Mouse (Mus musculus) stomach, embryonic 15.5 days (tissue): Measurements from ENCODE around the gene Vldlr. TPM values are rescaled to one million over a fixed set of nuclear protein-coding genes. Genes with fewer than 3 reads are reported as not detected.

Source experiments
- ATAC-seq: fragments of 200-750 bp; cut with Nextera tagmentation; 2 replicates; pipeline ENCODE4 v1.8.0; 2017; ENCODE audit warnings: low read depth, moderate number of reproducible peaks, moderate TSS enrichment; ENCODE audit not compliant: insufficient read depth, low FRiP score
- H3K27ac ChIP-seq: fragments of 300-500 bp; sonication (generic); 2 replicates; pipeline ENCODE4 v1.5.1; 2015; ENCODE audit warnings: mild to moderate bottlenecking, inconsistent platforms
- H3K27me3 ChIP-seq: fragments of 300-500 bp; sonication (generic); replicated peaks from 2 replicates; pipeline ENCODE4 v1.6.1; 2015; ENCODE audit warnings: inconsistent platforms
- H3K36me3 ChIP-seq: fragments of 300-500 bp; sonication (generic); 2 replicates; pipeline ENCODE4 v1.6.1; 2015; ENCODE audit warnings: inconsistent platforms
- H3K4me1 ChIP-seq: fragments of 300-500 bp; sonication (generic); 2 replicates; pipeline ENCODE4 v1.6.1; 2015; ENCODE audit warnings: inconsistent platforms
- H3K4me2 ChIP-seq: fragments of 300-500 bp; sonication (generic); 2 replicates; pipeline ENCODE4 v1.6.1; 2015; ENCODE audit warnings: mild to moderate bottlenecking, inconsistent platforms
- H3K4me3 ChIP-seq: fragments of 300-500 bp; sonication (generic); replicated peaks from 2 replicates; pipeline ENCODE4 v1.5.1; 2015; ENCODE audit warnings: inconsistent platforms
- H3K9ac ChIP-seq: fragments of 300-500 bp; sonication (generic); 2 replicates; pipeline ENCODE4 v1.6.1; 2015; ENCODE audit warnings: inconsistent platforms
- H3K9me3 ChIP-seq: fragments of 300-500 bp; sonication (generic); 2 replicates; pipeline ENCODE4 v1.6.1; 2016; ENCODE audit warnings: inconsistent platforms
- WGBS: fragments of 180-500 bp; shearing (Covaris S2); methylation state at CpG from one replicate; pipeline ENCODE4 v1.1.7; 2015; 5-methylcytosine and 5-hydroxymethylcytosine counted together
- polyA plus RNA-seq: library from polyadenylated mRNA; unstranded; fragments of >200 nt; fragmentation: Nextera tagmentation; extraction: Ambion mirVana; gene quantifications from 2 replicates; pipeline ENCODE4 v1.2.1, GENCODE M21; 2015

The Vldlr gene
- polyA plus RNA-seq, 1 experiment from 2014 or later = 8.0 TPM

DNA sequence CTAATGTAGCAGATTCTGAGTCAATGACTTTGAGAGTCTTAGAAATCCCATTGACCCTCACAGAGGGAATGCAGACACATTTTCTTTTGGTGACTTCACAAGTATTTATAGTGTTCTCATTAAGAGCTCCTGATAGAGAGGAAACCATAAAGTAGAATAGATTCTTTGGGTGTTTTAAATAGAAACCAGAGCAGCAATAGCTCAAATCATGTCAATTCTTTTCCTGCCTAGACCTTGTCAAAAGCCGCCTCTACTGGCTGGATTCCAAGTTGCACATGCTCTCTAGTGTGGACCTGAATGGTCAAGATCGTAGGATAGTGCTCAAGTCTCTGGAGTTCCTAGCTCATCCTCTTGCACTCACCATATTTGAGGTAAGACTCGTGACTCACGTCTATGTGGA lies 27.2 kb downstream of the Vldlr start:
- Histone ChIP-seq H3K9ac (no peak overlapping the region), H3K27ac (no peak overlapping the region), H3K4me3 (no peak overlapping the region), H3K9me3 (no peaks in the 10 kb centered on the region), H3K4me1 (no peaks in the 10 kb centered on the region), H3K4me2 (no peak overlapping the region), H3K27me3 (no peaks in the 10 kb centered on the region), H3K36me3 (no peaks in the 10 kb centered on the region)
- WGBS = 74% methylated on average over 4 of the region's 4 CpGs
- ATAC-seq = no peak

DNA sequence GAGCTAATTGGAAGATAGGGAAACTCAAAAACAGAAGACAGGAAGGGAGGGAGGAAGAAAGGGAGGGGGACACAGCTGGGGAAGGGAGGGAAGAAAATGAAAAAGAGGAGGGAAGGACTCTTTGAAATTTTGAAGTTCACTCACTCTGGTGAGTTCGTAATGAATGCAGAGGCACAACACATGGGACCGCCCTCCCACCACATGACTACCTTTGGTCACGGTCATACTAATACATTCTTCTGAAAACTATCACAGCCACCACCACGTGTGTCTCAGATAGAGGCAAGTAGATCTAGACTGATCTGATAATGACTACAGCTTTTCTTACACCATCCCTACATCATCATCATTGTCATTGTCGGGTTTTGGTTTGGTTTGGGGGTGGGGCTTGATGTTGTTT lies 38.5 kb downstream of the Vldlr start:
- ATAC-seq = no peak
- H3K27me3 ChIP-seq = no peaks in the 10 kb centered on the region
- WGBS = 86% methylated on average over 5 of the region's 5 CpGs

DNA sequence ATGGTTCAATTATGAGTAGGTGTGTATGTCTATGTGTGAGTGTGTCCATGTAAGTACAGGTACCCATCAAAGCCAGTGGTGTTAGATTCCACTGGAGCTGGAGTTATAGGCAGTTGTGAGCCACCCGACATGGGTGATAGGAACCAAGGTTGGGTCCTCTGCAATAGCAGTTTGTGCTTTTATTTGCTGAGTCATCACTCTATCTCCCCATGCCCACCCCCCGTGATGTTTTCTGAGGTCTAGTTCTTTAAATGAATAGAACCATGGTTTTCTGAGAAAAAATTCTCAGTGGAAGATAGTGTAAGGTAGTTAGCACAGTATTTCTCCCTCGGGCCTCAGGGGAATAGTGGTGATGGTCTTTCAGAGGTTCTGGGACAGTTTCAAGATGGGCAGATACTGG lies 39.4 kb downstream of the Vldlr start:
- Histone ChIP-seq H3K27me3 (no peaks in the 10 kb centered on the region), H3K27ac (no peak overlapping the region), H3K9me3 (no peaks in the 10 kb centered on the region), H3K4me2 (no peak overlapping the region), H3K4me1 (no peaks in the 10 kb centered on the region), H3K9ac (no peak overlapping the region), H3K36me3 (no peaks in the 10 kb centered on the region), H3K4me3 (no peak overlapping the region)
- no peak for ATAC-seq
- WGBS = 83% methylated on average over 3 of the region's 3 CpGs

More for the DNA sequence above, 38.5 kb downstream of the Vldlr start:
- Histone ChIP-seq H3K9me3 (no peaks in the 10 kb centered on the region), H3K27ac (no peak overlapping the region), H3K4me3 (no peak overlapping the region), H3K36me3 (no peaks in the 10 kb centered on the region), H3K4me1 (no peaks in the 10 kb centered on the region), H3K4me2 (no peak overlapping the region), H3K9ac (no peak overlapping the region)

DNA sequence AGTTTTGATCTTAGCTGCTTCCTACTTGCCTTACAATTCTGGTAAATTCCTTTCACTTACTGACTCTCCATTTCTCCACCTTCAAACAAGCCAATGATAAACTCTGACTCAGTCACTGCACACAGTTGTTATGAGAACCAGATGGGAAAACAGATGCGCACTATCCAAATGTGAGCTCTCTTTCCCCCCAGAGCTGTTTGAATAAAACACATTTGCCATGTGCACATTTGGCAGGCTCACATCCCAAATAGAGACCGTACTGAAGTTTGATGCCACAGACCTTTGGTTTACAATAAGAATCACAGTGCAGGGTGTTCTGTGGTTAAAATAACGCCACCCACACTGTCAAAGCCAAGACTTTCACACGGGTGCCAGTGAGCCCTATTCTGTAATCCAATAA lies 43.8 kb downstream of the Vldlr start:
- no peak for ATAC-seq
- no peak overlapping the region for H3K9ac ChIP-seq
- no peak overlapping the region for H3K27ac ChIP-seq
- no peak overlapping the region for H3K4me2 ChIP-seq
- H3K4me1 ChIP-seq = no peaks in the 10 kb centered on the region
- no peaks in the 10 kb centered on the region for H3K36me3 ChIP-seq
- no peaks in the 10 kb centered on the region for H3K9me3 ChIP-seq
- no peak overlapping the region for H3K4me3 ChIP-seq
- H3K27me3 ChIP-seq = no peaks in the 10 kb centered on the region
- WGBS = 51% methylated on average over 4 of the region's 4 CpGs

DNA sequence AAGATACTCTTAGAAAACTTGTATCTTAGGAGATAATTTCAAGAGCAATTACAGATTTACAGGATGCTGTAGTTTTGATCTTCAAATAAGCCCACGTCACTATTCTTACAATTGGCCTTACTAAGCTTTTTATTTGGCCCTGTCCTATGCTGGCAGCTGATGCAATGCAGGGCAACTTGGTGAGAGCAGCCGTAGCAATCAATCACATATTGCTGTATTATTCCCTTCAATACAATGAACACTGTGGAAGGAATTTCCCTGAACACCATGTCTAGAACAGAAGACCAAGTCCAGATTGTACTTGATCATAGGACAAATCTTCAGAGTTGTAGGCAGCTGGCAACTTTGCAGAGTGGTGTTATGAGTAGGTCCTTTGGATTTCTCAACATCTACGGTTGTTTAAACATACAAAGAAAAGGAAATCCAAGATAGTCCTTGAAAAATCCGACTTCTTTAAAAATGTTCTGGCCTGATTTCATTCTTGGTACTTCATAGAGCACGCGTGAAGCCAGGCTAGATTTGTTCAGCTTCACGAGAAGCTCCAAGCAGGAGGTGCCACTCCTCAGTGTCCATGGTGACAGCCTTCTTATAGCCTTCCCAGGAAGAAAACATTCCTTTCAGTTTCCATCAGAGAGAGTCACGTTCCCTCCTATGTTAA lies 44.5 kb downstream of the Vldlr start:
- no peak overlapping the region for H3K27ac ChIP-seq
- WGBS = 79% methylated on average over 8 of the region's 8 CpGs

DNA sequence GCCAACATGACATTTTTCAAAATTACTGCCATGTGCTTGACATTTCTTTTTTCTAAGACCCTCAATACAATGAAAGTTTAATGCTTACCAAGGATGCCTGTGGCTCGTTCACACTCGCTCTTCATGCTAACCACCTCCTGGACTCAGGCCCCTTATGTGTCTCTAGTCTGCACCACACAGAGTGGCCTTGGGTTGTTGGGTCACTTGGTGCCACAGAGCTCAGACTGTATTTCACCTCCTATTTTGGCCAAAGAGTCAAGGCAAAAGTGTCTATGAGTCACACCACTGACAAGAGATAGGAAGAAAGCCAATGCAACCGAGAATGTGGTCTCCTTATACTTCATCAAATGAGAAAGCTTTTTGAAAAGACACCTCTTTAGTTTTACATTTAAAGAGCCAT lies 45.9 kb downstream of the Vldlr start:
- Histone ChIP-seq H3K4me2 (no peak overlapping the region), H3K36me3 (no peaks in the 10 kb centered on the region), H3K27ac (no peak overlapping the region), H3K27me3 (no peaks in the 10 kb centered on the region), H3K4me1 (no peaks in the 10 kb centered on the region), H3K9me3 (no peaks in the 10 kb centered on the region), H3K9ac (no peak overlapping the region), H3K4me3 (no peak overlapping the region)
- ATAC-seq = no peak
- WGBS = 78% methylated on average over 3 of the region's 3 CpGs

More for the DNA sequence above, 44.5 kb downstream of the Vldlr start:
- no peaks in the 10 kb centered on the region for H3K9me3 ChIP-seq
- H3K4me2 ChIP-seq = no peak overlapping the region
- H3K9ac ChIP-seq = no peak overlapping the region
- H3K27me3 ChIP-seq = no peaks in the 10 kb centered on the region
- no peaks in the 10 kb centered on the region for H3K36me3 ChIP-seq
- ATAC-seq = no peak
- H3K4me3 ChIP-seq = no peak overlapping the region
- H3K4me1 ChIP-seq = no peaks in the 10 kb centered on the region

DNA sequence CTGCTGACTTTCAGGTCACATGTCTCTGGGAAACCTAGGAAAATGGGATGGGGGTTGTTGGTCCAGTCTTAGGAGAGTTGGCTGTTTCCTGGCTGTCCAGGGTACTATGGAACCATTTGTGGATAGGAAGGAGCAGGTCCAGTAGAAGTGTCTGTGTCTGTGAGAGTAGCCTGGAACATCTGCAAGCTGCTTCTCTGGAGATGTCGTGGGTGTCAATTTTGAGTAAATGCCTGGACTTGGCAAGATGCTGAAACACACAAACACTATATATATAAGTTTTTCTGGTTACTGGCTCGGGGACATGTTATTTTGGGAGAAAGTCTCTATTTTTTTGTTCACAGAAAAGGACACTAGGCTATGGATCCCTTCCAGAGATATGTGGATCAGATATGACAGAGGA lies 57.1 kb downstream of the Vldlr start:
- no peaks in the 10 kb centered on the region for H3K4me1 ChIP-seq
- no peak overlapping the region for H3K4me3 ChIP-seq
- H3K9ac ChIP-seq = no peak overlapping the region
- H3K36me3 ChIP-seq = no peaks in the 10 kb centered on the region
- H3K4me2 ChIP-seq = no peak overlapping the region
- H3K27ac ChIP-seq = no peak overlapping the region
- ATAC-seq = no peak
- 65% methylated on average over 2 of the region's 2 CpGs for WGBS
- H3K9me3 ChIP-seq = no peaks in the 10 kb centered on the region
- no peaks in the 10 kb centered on the region for H3K27me3 ChIP-seq

DNA sequence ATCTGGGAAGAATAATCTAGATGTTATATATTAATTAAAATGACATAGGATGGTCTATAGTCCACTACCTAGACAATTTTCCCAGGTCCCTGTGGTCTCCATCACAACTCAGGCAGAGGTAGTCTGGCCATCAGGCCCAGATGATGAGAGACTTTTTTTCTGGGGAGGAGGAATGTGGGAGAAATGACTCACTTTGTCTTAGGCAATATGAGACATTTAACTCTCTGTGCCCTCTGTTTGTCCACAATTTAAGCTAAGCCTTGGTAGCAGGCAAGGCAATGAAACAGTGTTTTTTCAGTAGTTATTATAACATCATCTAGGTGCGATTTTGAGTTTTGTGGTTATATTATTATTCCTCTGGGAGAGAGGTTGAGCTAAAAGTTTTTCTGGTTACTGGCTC lies 58.1 kb downstream of the Vldlr start:
- no peak overlapping the region for H3K4me3 ChIP-seq
- no peak overlapping the region for H3K9ac ChIP-seq
- no peaks in the 10 kb centered on the region for H3K36me3 ChIP-seq
- WGBS = 81% methylated on average over 1 of the region's 1 CpGs
- no peak for ATAC-seq
- no peaks in the 10 kb centered on the region for H3K9me3 ChIP-seq
- H3K4me1 ChIP-seq = no peaks in the 10 kb centered on the region
- H3K27ac ChIP-seq = no peak overlapping the region
- no peak overlapping the region for H3K4me2 ChIP-seq
- H3K27me3 ChIP-seq = no peaks in the 10 kb centered on the region

DNA sequence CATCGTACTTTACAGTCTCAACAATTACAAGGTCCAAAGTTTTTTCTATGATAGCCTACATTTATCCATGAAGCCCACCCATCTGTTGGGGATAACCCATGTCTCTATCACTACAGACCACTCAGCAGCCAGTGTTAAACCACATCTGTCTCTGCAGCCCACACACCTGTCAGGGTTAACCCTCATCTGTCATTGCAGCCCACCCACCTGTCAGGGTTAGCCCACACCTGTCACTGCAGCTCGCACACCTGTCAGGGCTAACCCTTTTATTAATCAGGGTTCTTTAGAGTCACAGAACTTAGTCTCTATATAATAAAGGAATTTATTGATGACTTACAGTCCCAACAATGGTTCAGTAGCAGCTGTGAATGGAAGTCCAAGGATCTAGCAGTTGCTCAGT lies 62.9 kb downstream of the Vldlr start:
- Histone ChIP-seq H3K9me3 (no peaks in the 10 kb centered on the region), H3K4me1 (no peaks in the 10 kb centered on the region), H3K4me2 (no peak overlapping the region), H3K27me3 (no peaks in the 10 kb centered on the region), H3K27ac (no peak overlapping the region), H3K36me3 (no peaks in the 10 kb centered on the region), H3K9ac (no peak overlapping the region), H3K4me3 (no peak overlapping the region)
- 78% methylated on average over 2 of the region's 2 CpGs for WGBS
- ATAC-seq = no peak

Other genes with a start within 250 kb of the Vldlr start
- 0.03 TPM in 2 replicates for gene Kcnv2, start 106.1 kb downstream of the Vldlr start, polyA plus RNA-seq
- gene Pum3, start 213.3 kb downstream of the Vldlr start, polyA plus RNA-seq = 61.1 and 73.1 TPM in 2 replicates